Comparison of ENCODE assay signal across 30 mouse cellular contexts in the genomic region with DNA sequence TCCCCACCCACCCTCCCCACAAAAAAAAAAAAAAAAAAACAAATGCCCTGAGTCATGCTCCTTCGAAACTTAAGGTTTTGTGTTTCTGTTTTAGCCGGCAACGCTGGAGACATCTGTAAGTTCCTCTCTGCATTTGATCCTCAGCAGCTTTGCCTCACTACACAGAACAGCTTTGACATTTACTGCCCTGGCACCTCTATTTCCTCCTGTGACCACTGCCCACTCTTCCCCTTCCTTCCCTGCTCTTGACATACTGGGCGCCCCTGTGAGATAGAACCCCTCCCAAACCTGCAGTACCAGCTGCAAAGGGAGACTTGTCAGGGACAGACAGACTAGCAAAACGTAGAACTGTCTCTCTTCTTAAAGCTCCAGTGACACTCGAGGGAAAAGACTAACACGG. TPM values are rescaled to one million over a fixed set of nuclear protein-coding genes. Genes with fewer than 3 reads are reported as not detected.
DNase-seq lines count a peak whose midpoint lies in the region; ATAC-seq and TF ChIP-seq lines count a peak whose summit lies in the region.
"Had no signal": no experiment of that assay in that cellular context is flagged by ENCODE, and none has a peak within 500 bp of the region (broad histone marks: within the 10 kb centered on the region; RNA-seq: fewer than 3 reads in every experiment).

No protein-coding gene starts in this region.

- TF ChIP-seq CTCF in layer of hippocampus, adult 2 months (conservative IDR thresholded peaks at IDR 0.05) = no peak

- H3K4me2 ChIP-seq in liver, embryonic 15.5 days = peak overlapping the region; percentile 15; the same call in 1 of the 2 replicates
- H3K4me2 ChIP-seq in intestine, embryonic 15.5 days (replicated peaks) = no peak overlapping the region
- H3K4me2 ChIP-seq: forebrain, embryonic 15.5 days; midbrain, embryonic 12.5 days; neural tube, embryonic 13.5 days had no signal

- H3K9me3 ChIP-seq in liver, embryonic 15.5 days (replicated peaks) = no peaks in the 10 kb centered on the region
- no peaks in the 10 kb centered on the region for H3K9me3 ChIP-seq in intestine, embryonic 15.5 days
- H3K9me3 ChIP-seq: embryonic facial prominence, embryonic 10.5 days; forebrain, embryonic 15.5 days; neural tube, embryonic 13.5 days had no signal

- no peak for ATAC-seq in liver, embryonic 15.5 days (ENCODE audit: insufficient read depth)
- ATAC-seq in megakaryocyte progenitor cell, adult 5-6 weeks (replicated peaks; ENCODE audit: poor library complexity) = peak; percentile 49
- no peak for ATAC-seq in intestine, embryonic 15.5 days
- ATAC-seq: activated CD4-positive, CD25-positive, alpha-beta regulatory T cell, adult 4 months; forebrain, embryonic 15.5 days; Patski had no signal

- DNase-seq in liver (no peak), ZHBTc4 (ENCODE audit: low read depth, low spot score) (peak; percentile 7)
- DNase-seq in fibroblast of lung, adult 2 months (ENCODE audit: low read depth) = peak; percentile 25
- DNase-seq in layer of hippocampus, adult 2 months (ENCODE audit: low spot score in 2 of 2) = no peak
- no peak for DNase-seq in retina, postnatal 1 day
- DNase-seq: adrenal gland, postnatal 14 days; cerebellum, adult 18-20 months; gastrocnemius, postnatal 25 days; left cerebral cortex, postnatal 4 days; lung, postnatal 14 days; right cerebral cortex, postnatal 14 days; spleen, adult 18-20 months; thymus, postnatal 4 days had no signal

- 0 out of 2 replicates have a peak, but pooled peaks cover 6% of the 10 kb centered on the region for H3K27me3 ChIP-seq in liver, embryonic 15.5 days
- H3K27me3 ChIP-seq in intestine, embryonic 15.5 days (replicated peaks) = no peaks in the 10 kb centered on the region
- H3K27me3 ChIP-seq: forebrain, embryonic 15.5 days; midbrain, embryonic 12.5 days; neural tube, embryonic 13.5 days had no signal

- no peaks in the 10 kb centered on the region for H3K36me3 ChIP-seq in liver, embryonic 15.5 days (replicated peaks)
- H3K36me3 ChIP-seq in intestine, embryonic 15.5 days = no peaks in the 10 kb centered on the region
- H3K36me3 ChIP-seq: embryonic facial prominence, embryonic 10.5 days; forebrain, embryonic 15.5 days; heart, embryonic 10.5 days; midbrain, embryonic 12.5 days; neural tube, embryonic 13.5 days had no signal

- WGBS in liver, embryonic 15.5 days (ENCODE audit: insufficient replicate concordance) = 13% methylated on average over 7 of the region's 7 CpGs
- WGBS in intestine, embryonic 15.5 days = 62% methylated on average over 7 of the region's 7 CpGs

- no peak overlapping the region for H3K4me3 ChIP-seq in liver, embryonic 15.5 days (replicated peaks)
- H3K4me3 ChIP-seq in layer of hippocampus, adult 2 months = no peak overlapping the region
- no peak overlapping the region for H3K4me3 ChIP-seq in intestine, embryonic 15.5 days (replicated peaks)
- H3K4me3 ChIP-seq: embryonic facial prominence, embryonic 10.5 days; forebrain, embryonic 15.5 days; heart, embryonic 10.5 days; midbrain, embryonic 12.5 days; neural tube, embryonic 13.5 days had no signal

- H3K27ac ChIP-seq in liver, embryonic 15.5 days (replicated peaks) = peak overlapping the region; percentile 53; the same call in 1 of the 2 replicates
- H3K27ac ChIP-seq in layer of hippocampus, adult 2 months = no peak overlapping the region
- no peak overlapping the region for H3K27ac ChIP-seq in intestine, embryonic 15.5 days
- H3K27ac ChIP-seq: embryonic facial prominence, embryonic 10.5 days; forebrain, embryonic 15.5 days; heart, embryonic 10.5 days; midbrain, embryonic 12.5 days; neural tube, embryonic 13.5 days had no signal

- no peak overlapping the region for H3K9ac ChIP-seq in liver, embryonic 15.5 days
- no peak overlapping the region; the same call in 1 of the 2 replicates for H3K9ac ChIP-seq in intestine, embryonic 15.5 days
- H3K9ac ChIP-seq: forebrain, embryonic 15.5 days; midbrain, embryonic 12.5 days; neural tube, embryonic 13.5 days had no signal

- no peaks in the 10 kb centered on the region for H3K4me1 ChIP-seq in liver, embryonic 15.5 days (replicated peaks)
- H3K4me1 ChIP-seq in intestine, embryonic 15.5 days (replicated peaks) = 0 out of 2 replicates have a peak, but pooled peaks cover 5% of the 10 kb centered on the region
- H3K4me1 ChIP-seq: embryonic facial prominence, embryonic 10.5 days; forebrain, embryonic 15.5 days; heart, embryonic 10.5 days; midbrain, embryonic 12.5 days; neural tube, embryonic 13.5 days had no signal

RNA-seq across cellular contexts. Expression of a gene that starts 39.0 kb away (rescaled TPM):
- not detected in 2 replicates for polyA plus RNA-seq in liver, embryonic 15.5 days (2015; fragmentation: Nextera tagmentation; extraction: Ambion mirVana)
- 1.7 and 4.5 TPM in 2 replicates for total RNA-seq in megakaryocyte progenitor cell, adult 5-6 weeks (2015)
- total RNA-seq in megakaryocyte progenitor cell, adult 5-6 weeks (2017) = 1.0 and 2.4 TPM in 2 replicates
- total RNA-seq in layer of hippocampus, adult 2 months (2021) = 1 to 10 TPM; 4.1 to 7.2 TPM
- 0.34 and 0.59 TPM in 2 replicates for polyA plus RNA-seq in intestine, embryonic 15.5 days (2015; fragmentation: Nextera tagmentation; extraction: Ambion mirVana)
- total RNA-seq: ES-E14; gastrocnemius, postnatal 25 days; liver, adult 2 months had no signal
- polyA plus RNA-seq: Patski had no signal

RNA-seq across cellular contexts. Expression of a gene that starts 39.5 kb away (rescaled TPM):
- not detected in 2 replicates for polyA plus RNA-seq in liver, embryonic 15.5 days (2015; fragmentation: Nextera tagmentation; extraction: Ambion mirVana)
- not detected in 2 replicates for total RNA-seq in megakaryocyte progenitor cell, adult 5-6 weeks (2015)
- total RNA-seq in megakaryocyte progenitor cell, adult 5-6 weeks (2017) = not detected in 2 replicates
- total RNA-seq in layer of hippocampus, adult 2 months (2021) = not detected
- polyA plus RNA-seq in intestine, embryonic 15.5 days (2015; fragmentation: Nextera tagmentation; extraction: Ambion mirVana) = 12.7 and 13.6 TPM in 2 replicates
- total RNA-seq: adrenal gland, postnatal 14 days; ES-E14; gastrocnemius, postnatal 25 days; layer of hippocampus, adult 18-20 months; left cerebral cortex, adult 18-20 months; left cerebral cortex, postnatal 4 days had no signal
- polyA plus RNA-seq: activated CD4-positive, CD25-positive, alpha-beta regulatory T cell, adult 4 months; embryonic facial prominence, embryonic 10.5 days; forebrain, embryonic 15.5 days; heart, embryonic 10.5 days; heart, postnatal 0 days; hindbrain, embryonic 11.5 days; kidney, embryonic 14.5 days; liver, adult 2 months; midbrain, embryonic 12.5 days; neural tube, embryonic 13.5 days; Patski had no signal

Comparison
In these comparisons a context has a peak if more than half of its experiments do, and no peak if none do; other contexts are left out.
1. DNase-seq: peak in ZHBTc4 (single experiment) and fibroblast of lung, adult 2 months (single experiment); none in liver (single experiment), layer of hippocampus, adult 2 months (0 of 2) and retina, postnatal 1 day (single experiment).